Mouse (Mus musculus) small intestine, adult 2 months (tissue): ENCODE data around the gene Mlkl. TPM values are rescaled to one million over a fixed set of nuclear protein-coding genes. Genes with fewer than 3 reads are reported as not detected.
"Not testable (repeated sequence)": the region's sequence is repeated elsewhere in the genome, so short reads cannot be mapped to it uniquely, and the experiment has no call there.

ENCODE experiments used
- H3K27ac ChIP-seq: fragments of 200-500 bp; 2 replicates; pipeline ENCODE4 v1.5.1; 2012; ENCODE audit warnings: low read depth, low read length, control low read depth, inconsistent platforms; ENCODE audit not compliant: insufficient read depth
- H3K27me3 ChIP-seq: fragments of 200-500 bp; 2 replicates; pipeline ENCODE4 v1.6.1; 2012; ENCODE audit warnings: mild to moderate bottlenecking, moderate library complexity, low read length, inconsistent platforms; ENCODE audit not compliant: control insufficient read depth, insufficient read depth
- H3K36me3 ChIP-seq: fragments of 200-500 bp; 2 replicates; pipeline ENCODE4 v1.6.1; 2012; ENCODE audit warnings: mild to moderate bottlenecking, low read length, control low read depth, inconsistent platforms; ENCODE audit not compliant: control insufficient read depth, insufficient read depth
- H3K4me1 ChIP-seq: fragments of 200-500 bp; 2 replicates; pipeline ENCODE4 v1.6.1; 2012; ENCODE audit warnings: low read length, inconsistent platforms, mixed read lengths; ENCODE audit not compliant: control insufficient read depth, insufficient read depth, insufficient read length
- H3K4me3 ChIP-seq: fragments of 200-500 bp; 2 replicates; pipeline ENCODE4 v1.5.1; 2012; ENCODE audit warnings: low read depth, mild to moderate bottlenecking, control low read depth, inconsistent platforms, low read length, moderate library complexity
- CTCF ChIP-seq: fragments of 200-500 bp; IDR thresholded peaks from 2 replicates; pipeline ENCODE4 v1.5.1; 2012; ENCODE audit warnings: low read depth, mild to moderate bottlenecking, control low read depth, inconsistent platforms, low read length, moderate library complexity, mixed read lengths; ENCODE audit not compliant: insufficient replicate concordance, insufficient read length; ENCODE audit errors: extremely low read depth
- POLR2A ChIP-seq: fragments of 200-500 bp; IDR thresholded peaks from 2 replicates; pipeline ENCODE4 v1.6.1; 2012; ENCODE audit warnings: low read depth, mild to moderate bottlenecking, control low read depth, inconsistent platforms, low read length, moderate library complexity
- WGBS: fragments of 180-500 bp; shearing (Covaris S2); methylation state at CpG from one replicate; pipeline ENCODE4 v1.1.7; 2018; 5-methylcytosine and 5-hydroxymethylcytosine counted together
- polyA plus RNA-seq: library from polyadenylated mRNA; depleted of rRNA; stranded (reverse); fragments of >200 nt; gene quantifications from 2 replicates; pipeline ENCODE4 v1.2.3, GENCODE M21; 2012

Mlkl gene
- polyA plus RNA-seq, 1 experiment = 0.72 TPM

- 3% methylated on average over 5 of the region's 5 CpGs for WGBS
- H3K4me3 ChIP-seq = no peak overlapping the region
- TF ChIP-seq CTCF = peak; percentile 96
- no peak for TF ChIP-seq POLR2A
- no peak overlapping the region for H3K27ac ChIP-seq
- no peaks in the 10 kb centered on the region for H3K27me3 ChIP-seq
- H3K4me1 ChIP-seq = no peaks in the 10 kb centered on the region
- no peaks in the 10 kb centered on the region for H3K36me3 ChIP-seq
These were observed 5.2 kb upstream of the Mlkl start for GRCm38 (mm10) chr8:111343225-111343624.

GRCm38 (mm10) chr8:111340186-111340585 lies 2.2 kb upstream of the Mlkl start:
- Histone ChIP-seq H3K27ac (no peak overlapping the region), H3K27me3 (no peaks in the 10 kb centered on the region), H3K36me3 (no peaks in the 10 kb centered on the region), H3K4me3 (no peak overlapping the region), H3K4me1 (no peaks in the 10 kb centered on the region)
- TF ChIP-seq POLR2A (no peak), CTCF (no peak)
- WGBS = 81% methylated on average over 3 of the region's 3 CpGs

GRCm38 (mm10) chr8:111338370-111339208 lies 612 bp upstream of the Mlkl start:
- Histone ChIP-seq H3K4me3 (peak overlapping the region; percentile 97), H3K27ac (peak overlapping the region; percentile 92), H3K4me1 (no peaks in the 10 kb centered on the region), H3K27me3 (no peaks in the 10 kb centered on the region), H3K36me3 (peaks cover 1% of the 10 kb centered on the region; the same call in 1 of the 2 replicates)
- 29% methylated on average over 12 of the region's 12 CpGs for WGBS
- TF ChIP-seq POLR2A (no peak), CTCF (no peak)

- Histone ChIP-seq H3K4me3 (peak overlapping the region; percentile 97), H3K36me3 (peaks cover 11% of the 10 kb centered on the region), H3K4me1 (no peaks in the 10 kb centered on the region), H3K27ac (peak overlapping the region; percentile 92), H3K27me3 (no peaks in the 10 kb centered on the region)
- TF ChIP-seq CTCF = no peak
- TF ChIP-seq POLR2A = no peak
- WGBS = 13% methylated on average over 17 of the region's 17 CpGs
These were observed 577 bp downstream of the Mlkl start for GRCm38 (mm10) chr8:111337311-111337889.

DNA sequence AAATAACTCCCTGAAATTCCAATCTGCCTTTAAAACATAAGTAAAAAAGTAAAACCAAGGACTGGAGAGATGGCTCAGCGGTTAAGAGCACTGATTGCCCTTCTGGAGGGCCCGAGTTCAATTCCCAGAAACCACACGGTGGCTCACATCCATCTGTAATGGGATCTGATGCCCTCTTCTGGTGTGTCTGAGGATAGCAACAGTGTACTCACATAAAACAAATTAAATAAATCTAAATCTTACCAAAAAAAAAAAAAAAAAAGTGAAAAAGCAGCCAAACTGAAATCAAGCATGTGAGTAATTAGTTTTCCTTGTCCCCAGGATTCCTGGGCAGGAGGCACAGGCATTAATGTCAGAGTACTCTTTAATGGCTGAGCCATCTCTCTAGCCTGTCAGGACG lies 1.3 kb downstream of the Mlkl start:
- Histone ChIP-seq H3K36me3 (peaks cover 15% of the 10 kb centered on the region), H3K4me1 (no peaks in the 10 kb centered on the region), H3K27me3 (no peaks in the 10 kb centered on the region), H3K4me3 (peak overlapping the region; percentile 29; the same call in 1 of the 2 replicates), H3K27ac (no peak overlapping the region)
- 82% methylated on average over 4 of the region's 4 CpGs for WGBS
- TF ChIP-seq POLR2A = no peak
- TF ChIP-seq CTCF = 0 out of 2 replicates have a peak, but pooled peaks have one; percentile 13

- 80% methylated on average over 6 of the region's 6 CpGs for WGBS
- Histone ChIP-seq H3K4me3 (no peak overlapping the region), H3K27ac (no peak overlapping the region), H3K36me3 (peaks cover 37% of the 10 kb centered on the region), H3K27me3 (no peaks in the 10 kb centered on the region), H3K4me1 (no peaks in the 10 kb centered on the region)
- no peak for TF ChIP-seq CTCF
- no peak for TF ChIP-seq POLR2A
These were observed 12.7 kb downstream of the Mlkl start for GRCm38 (mm10) chr8:111325222-111325790.

DNA sequence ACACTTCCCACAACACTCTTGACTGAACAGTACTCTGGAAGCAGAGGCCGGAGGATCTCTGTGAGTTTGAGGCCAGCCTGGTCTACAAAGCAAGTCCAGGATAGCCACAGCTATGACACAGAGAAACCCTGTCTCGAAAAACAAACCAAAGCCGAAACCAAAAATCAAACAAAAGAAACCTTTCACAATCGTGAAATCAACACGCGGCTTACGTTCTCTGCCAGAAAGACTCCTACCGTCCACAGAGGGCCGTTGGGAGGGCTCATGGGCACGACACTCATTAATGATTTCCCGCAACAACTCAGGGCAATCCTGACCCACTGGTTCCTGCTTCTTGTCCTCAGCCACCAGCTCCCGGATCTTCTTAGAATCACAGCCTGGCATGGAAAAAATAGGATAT lies 23.2 kb downstream of the Mlkl start:
- TF ChIP-seq POLR2A = no peak
- no peak for TF ChIP-seq CTCF
- H3K4me1 ChIP-seq = no peaks in the 10 kb centered on the region
- H3K36me3 ChIP-seq = peaks cover 39% of the 10 kb centered on the region
- no peaks in the 10 kb centered on the region for H3K27me3 ChIP-seq
- no peak overlapping the region for H3K27ac ChIP-seq
- 87% methylated on average over 12 of the region's 12 CpGs for WGBS
- no peak overlapping the region for H3K4me3 ChIP-seq

DNA sequence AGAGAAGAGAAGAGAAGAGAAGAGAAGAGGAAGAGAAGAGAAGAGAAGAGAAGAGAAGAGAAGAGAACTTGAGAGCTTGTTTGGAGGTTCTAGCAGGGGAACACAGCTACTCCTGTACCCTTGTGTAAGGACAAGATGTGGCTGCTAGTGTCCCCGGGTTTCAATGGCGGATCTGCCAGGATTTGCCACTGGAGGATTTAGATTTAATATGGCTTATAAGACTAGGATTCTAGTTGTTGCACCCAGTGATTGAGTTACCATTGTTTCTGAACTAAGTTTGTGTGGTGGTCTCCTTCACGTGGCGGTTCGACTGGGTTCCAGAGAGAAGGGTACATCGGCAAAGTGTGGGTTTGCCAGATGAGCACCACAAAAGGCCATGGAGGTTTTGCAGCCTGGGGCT lies 24.0 kb downstream of the Mlkl start:
- not testable (repeated sequence) for H3K27me3 ChIP-seq, H3K4me1 ChIP-seq, H3K4me3 ChIP-seq, H3K27ac ChIP-seq
- WGBS = 93% methylated on average over 6 of the region's 6 CpGs
- peaks cover 32% of the 10 kb centered on the region for H3K36me3 ChIP-seq
